Mouse (Mus musculus): ENCODE measurements around the gene Eci1. TPM values are rescaled to one million over a fixed set of nuclear protein-coding genes. Genes with fewer than 3 reads are reported as not detected.

The Eci1 gene
- 85.0 and 87.3 TPM in 2 replicates for polyA plus RNA-seq (2015; fragmentation: Nextera tagmentation; extraction: Ambion mirVana)

GRCm38 (mm10) chr17:24426471-24427169 is at the start of gene Eci1:
TSS of gene Eci1 (plus strand) at chr17:24426641.
- Histone ChIP-seq H3K36me3 (peaks cover 36% of the 10 kb centered on the region), H3K27ac (peak within 1 kb of the TSS; percentile 97), H3K9me3 (no peaks in the 10 kb centered on the region), H3K4me1 (peaks cover 31% of the 10 kb centered on the region), H3K27me3 (no peaks in the 10 kb centered on the region), H3K9ac (peak within 1 kb of the TSS; percentile 89), H3K4me3 (peak within 1 kb of the TSS; percentile 78), H3K4me2 (replicated peaks) (peak within 1 kb of the TSS; percentile 64)
- ATAC-seq (ENCODE audit: low FRiP score, low read depth), result peak; percentile 96
- WGBS, result under 1% methylated on average over 48 of the region's 48 CpGs

GRCm38 (mm10) chr17:24378496-24378895 is 47.9 kb upstream of the Eci1 start:
- H3K27ac ChIP-seq, result no peak overlapping the region
- no peak for ATAC-seq (ENCODE audit: low FRiP score, low read depth)

GRCm38 (mm10) chr17:24383789-24384188 is 42.7 kb upstream of the Eci1 start:
- Histone ChIP-seq H3K4me1 (no peaks in the 10 kb centered on the region), H3K9me3 (no peaks in the 10 kb centered on the region), H3K27ac (no peak overlapping the region), H3K4me3 (no peak overlapping the region), H3K36me3 (no peaks in the 10 kb centered on the region), H3K4me2 (replicated peaks) (no peak overlapping the region), H3K27me3 (no peaks in the 10 kb centered on the region), H3K9ac (no peak overlapping the region)
- ATAC-seq (ENCODE audit: low FRiP score, low read depth), result no peak
- 74% methylated on average over 8 of the region's 8 CpGs for WGBS

More at GRCm38 (mm10) chr17:24378496-24378895, 47.9 kb upstream of the Eci1 start:
- Histone ChIP-seq H3K27me3 (no peaks in the 10 kb centered on the region), H3K4me2 (replicated peaks) (no peak overlapping the region), H3K9me3 (no peaks in the 10 kb centered on the region), H3K9ac (no peak overlapping the region), H3K4me3 (no peak overlapping the region), H3K4me1 (no peaks in the 10 kb centered on the region), H3K36me3 (no peaks in the 10 kb centered on the region)
- 93% methylated on average over 2 of the region's 2 CpGs for WGBS

- no peaks in the 10 kb centered on the region for H3K4me1 ChIP-seq
- H3K9ac ChIP-seq, result no peak overlapping the region
- H3K27ac ChIP-seq, result no peak overlapping the region
- H3K27me3 ChIP-seq, result no peaks in the 10 kb centered on the region
- WGBS, result 90% methylated on average over 5 of the region's 5 CpGs
- H3K4me3 ChIP-seq, result no peak overlapping the region
- H3K9me3 ChIP-seq, result no peaks in the 10 kb centered on the region
- no peak for ATAC-seq (ENCODE audit: low FRiP score, low read depth)
- H3K4me2 ChIP-seq (replicated peaks), result no peak overlapping the region
- H3K36me3 ChIP-seq, result no peaks in the 10 kb centered on the region
These were observed 37.7 kb upstream of the Eci1 start for GRCm38 (mm10) chr17:24388711-24389110.

- 2% methylated on average over 2 of the region's 2 CpGs for WGBS
- no peaks in the 10 kb centered on the region for H3K36me3 ChIP-seq
- no peak overlapping the region for H3K4me3 ChIP-seq
- no peaks in the 10 kb centered on the region for H3K9me3 ChIP-seq
- H3K27me3 ChIP-seq, result no peaks in the 10 kb centered on the region
- H3K4me2 ChIP-seq (replicated peaks), result no peak overlapping the region
- H3K9ac ChIP-seq, result no peak overlapping the region
- ATAC-seq (ENCODE audit: low FRiP score, low read depth), result no peak
- H3K4me1 ChIP-seq, result no peaks in the 10 kb centered on the region
- no peak overlapping the region for H3K27ac ChIP-seq
These were observed 36.6 kb upstream of the Eci1 start for GRCm38 (mm10) chr17:24389865-24390264.

GRCm38 (mm10) chr17:24391149-24391548 is 35.3 kb upstream of the Eci1 start:
- H3K4me2 ChIP-seq (replicated peaks), result no peak overlapping the region
- no peak overlapping the region for H3K27ac ChIP-seq
- H3K36me3 ChIP-seq, result no peaks in the 10 kb centered on the region
- H3K9me3 ChIP-seq, result no peaks in the 10 kb centered on the region
- H3K27me3 ChIP-seq, result no peaks in the 10 kb centered on the region
- H3K9ac ChIP-seq, result no peak overlapping the region
- H3K4me1 ChIP-seq, result no peaks in the 10 kb centered on the region
- ATAC-seq (ENCODE audit: low FRiP score, low read depth), result no peak
- no peak overlapping the region for H3K4me3 ChIP-seq
- 66% methylated on average over 8 of the region's 8 CpGs for WGBS

GRCm38 (mm10) chr17:24393527-24393926 is 32.9 kb upstream of the Eci1 start:
- Histone ChIP-seq H3K4me1 (no peaks in the 10 kb centered on the region), H3K27ac (no peak overlapping the region), H3K4me3 (no peak overlapping the region), H3K27me3 (no peaks in the 10 kb centered on the region), H3K4me2 (replicated peaks) (no peak overlapping the region), H3K9me3 (no peaks in the 10 kb centered on the region), H3K9ac (no peak overlapping the region), H3K36me3 (no peaks in the 10 kb centered on the region)
- ATAC-seq (ENCODE audit: low FRiP score, low read depth), result no peak
- WGBS, result 13% methylated on average over 4 of the region's 4 CpGs

GRCm38 (mm10) chr17:24394456-24394855 is 32.0 kb upstream of the Eci1 start:
- WGBS, result 83% methylated on average over 7 of the region's 7 CpGs

GRCm38 (mm10) chr17:24402371-24402770 is 24.1 kb upstream of the Eci1 start:
- Histone ChIP-seq H3K27me3 (no peaks in the 10 kb centered on the region), H3K9ac (no peak overlapping the region), H3K36me3 (peaks cover 15% of the 10 kb centered on the region; the same call in 1 of the 2 replicates), H3K4me2 (replicated peaks) (no peak overlapping the region), H3K4me3 (no peak overlapping the region), H3K27ac (no peak overlapping the region), H3K4me1 (no peaks in the 10 kb centered on the region), H3K9me3 (no peaks in the 10 kb centered on the region)
- 63% methylated on average over 3 of the region's 3 CpGs for WGBS
- no peak for ATAC-seq (ENCODE audit: low FRiP score, low read depth)

More at GRCm38 (mm10) chr17:24394456-24394855, 32.0 kb upstream of the Eci1 start:
- Histone ChIP-seq H3K27ac (no peak overlapping the region), H3K9me3 (no peaks in the 10 kb centered on the region), H3K4me2 (replicated peaks) (no peak overlapping the region), H3K4me3 (no peak overlapping the region), H3K4me1 (no peaks in the 10 kb centered on the region), H3K27me3 (no peaks in the 10 kb centered on the region), H3K36me3 (no peaks in the 10 kb centered on the region), H3K9ac (no peak overlapping the region)
- ATAC-seq (ENCODE audit: low FRiP score, low read depth), result no peak

GRCm38 (mm10) chr17:24407116-24407803 is 19.2 kb upstream of the Eci1 start:
- no peak overlapping the region for H3K9ac ChIP-seq
- no peaks in the 10 kb centered on the region for H3K9me3 ChIP-seq
- no peaks in the 10 kb centered on the region for H3K4me1 ChIP-seq
- no peaks in the 10 kb centered on the region for H3K27me3 ChIP-seq
- WGBS, result 84% methylated on average over 12 of the region's 12 CpGs
- no peak overlapping the region for H3K27ac ChIP-seq
- H3K36me3 ChIP-seq, result peaks cover 57% of the 10 kb centered on the region
- no peak overlapping the region for H3K4me3 ChIP-seq
- no peak overlapping the region for H3K4me2 ChIP-seq (replicated peaks)
- ATAC-seq (ENCODE audit: low FRiP score, low read depth), result no peak

- H3K4me1 ChIP-seq, result peaks cover 37% of the 10 kb centered on the region
- no peaks in the 10 kb centered on the region for H3K27me3 ChIP-seq
- H3K9ac ChIP-seq, result peak overlapping the region; percentile 73
- peak; percentile 48; the same call in 1 of the 2 replicates for ATAC-seq (ENCODE audit: low FRiP score, low read depth)
- H3K36me3 ChIP-seq, result peaks cover 60% of the 10 kb centered on the region
- H3K9me3 ChIP-seq, result no peaks in the 10 kb centered on the region
- H3K27ac ChIP-seq, result peak overlapping the region; percentile 80
- 33% methylated on average over 22 of the region's 22 CpGs for WGBS
- peak overlapping the region; percentile 78 for H3K4me2 ChIP-seq (replicated peaks)
- H3K4me3 ChIP-seq, result peak overlapping the region; percentile 84
These were observed 12.8 kb upstream of the Eci1 start for GRCm38 (mm10) chr17:24413557-24414211.

Data from limb, embryonic 13.5 days (tissue).